30 mouse cellular contexts compared by ENCODE assay signal in the genomic region with DNA sequence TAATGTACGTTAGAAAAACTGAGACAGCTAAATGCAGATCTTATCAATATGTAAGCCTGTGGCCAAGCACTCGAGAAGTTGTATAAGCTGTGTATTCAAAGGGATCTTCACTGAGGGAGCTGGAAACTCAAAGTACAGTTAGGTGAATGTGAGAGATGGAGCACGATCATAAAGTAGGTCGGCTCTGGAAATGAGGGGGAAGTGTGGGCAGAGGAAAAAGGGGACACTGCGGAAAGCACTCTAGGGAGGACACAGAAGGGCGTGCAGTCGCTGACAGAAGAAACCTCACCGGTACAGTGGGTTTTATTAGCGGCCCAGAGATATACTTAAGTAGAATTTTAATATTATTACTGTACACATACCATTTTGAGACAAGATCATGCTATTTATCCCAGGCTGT. TPM values are rescaled to one million over a fixed set of nuclear protein-coding genes. Genes with fewer than 3 reads are reported as not detected.
DNase-seq lines count a peak whose midpoint lies in the region; ATAC-seq and TF ChIP-seq lines count a peak whose summit lies in the region.
"Had no signal": no experiment of that assay in that cellular context is flagged by ENCODE, and none has a peak within 500 bp of the region (broad histone marks: within the 10 kb centered on the region; RNA-seq: fewer than 3 reads in every experiment).

No protein-coding gene starts in this region.

- intact Hi-C loops in heart, adult 2 months (cut with DNase I) = no loop called here

- TF ChIP-seq EP300 in heart, adult 2 months (IDR thresholded peaks at IDR 0.05; ENCODE audit: insufficient read depth, low read depth, low read length) = no peak

- H3K4me3 ChIP-seq in heart, adult 2 months = no peak overlapping the region
- H3K4me3 ChIP-seq: embryonic facial prominence, embryonic 10.5 days; embryonic facial prominence, embryonic 13.5 days; erythroblast, embryonic 14.5 days; forebrain, embryonic 12.5 days; forebrain, embryonic 15.5 days; gastrocnemius, adult 2 months; heart, embryonic 10.5 days; heart, embryonic 13.5 days; hindbrain, embryonic 12.5 days had no signal

- H3K79me2 ChIP-seq in heart, adult 2 months (replicated peaks; ENCODE audit: control insufficient read depth, insufficient read depth, low read length) = peaks cover 5% of the 10 kb centered on the region

- 72% methylated on average over 9 of the region's 9 CpGs for WGBS in heart, adult 2 months

- ATAC-seq in frontal cortex, adult (ENCODE audit: low TSS enrichment) = peak; percentile 93
- ATAC-seq: forebrain, embryonic 15.5 days; intestine, postnatal 0 days; Patski had no signal

- TF ChIP-seq POLR2A in heart, adult 2 months (IDR thresholded peaks at IDR 0.05; ENCODE audit: insufficient read depth, low read depth, low read length) = no peak

- H3K9ac ChIP-seq in heart, adult 2 months (ENCODE audit: low read depth, low read length) = no peak overlapping the region
- H3K9ac ChIP-seq: embryonic facial prominence, embryonic 13.5 days; forebrain, embryonic 12.5 days; forebrain, embryonic 15.5 days; heart, embryonic 13.5 days; hindbrain, embryonic 12.5 days had no signal

- no peak for TF ChIP-seq CTCF in heart, adult 2 months (IDR thresholded peaks at IDR 0.05)

- H3K4me1 ChIP-seq in heart, adult 2 months (ENCODE audit: control insufficient read depth, insufficient read depth, low read length) = no peaks in the 10 kb centered on the region
- H3K4me1 ChIP-seq: embryonic facial prominence, embryonic 10.5 days; embryonic facial prominence, embryonic 13.5 days; forebrain, embryonic 12.5 days; forebrain, embryonic 15.5 days; heart, embryonic 10.5 days; hindbrain, embryonic 12.5 days had no signal

- no peak for DNase-seq in frontal cortex, postnatal 10 days (ENCODE audit: low spot score in 2 of 2)
- DNase-seq in right cerebral cortex, adult 18-20 months = peak; percentile 37
- no peak for DNase-seq in right cerebral cortex, postnatal 4 days
- DNase-seq in brain, adult 2 months (ENCODE audit: low read depth, low spot score) = peak; percentile 60
- peak; percentile 29 for DNase-seq in telencephalon, adult 2 months (ENCODE audit: low read depth, low spot score)
- no peak for DNase-seq in adrenal gland, adult (ENCODE audit: inconsistent age in 2 of 2, low spot score in 1 of 2)
- DNase-seq in heart, adult 2 months = no peak
- DNase-seq: adrenal gland, adult 2 months; adrenal gland, postnatal 14 days; B cell, adult 2 months; cerebellum, adult 11-12 months; cerebellum, adult 9-10 months; cerebellum, postnatal 14 days; gastrocnemius, adult 2 months; gastrocnemius, postnatal 14 days; heart, adult 18-20 months; heart, postnatal 14 days; heart, postnatal 4 days; kidney, adult 2 months had no signal

- H3K27ac ChIP-seq in heart, adult 2 months = no peak overlapping the region
- H3K27ac ChIP-seq: embryonic facial prominence, embryonic 10.5 days; embryonic facial prominence, embryonic 13.5 days; forebrain, embryonic 12.5 days; forebrain, embryonic 15.5 days; gastrocnemius, adult 2 months; heart, embryonic 10.5 days; heart, embryonic 13.5 days; hindbrain, embryonic 12.5 days had no signal

- peaks cover under 1% of the 10 kb centered on the region for H3K36me3 ChIP-seq in heart, adult 2 months (ENCODE audit: control insufficient read depth, insufficient read depth, low read length)
- H3K36me3 ChIP-seq: forebrain, embryonic 12.5 days; forebrain, embryonic 15.5 days; heart, embryonic 10.5 days; hindbrain, embryonic 12.5 days had no signal

- H3K27me3 ChIP-seq in heart, adult 2 months (ENCODE audit: control insufficient read depth, insufficient read depth, low read length) = no peaks in the 10 kb centered on the region
- H3K27me3 ChIP-seq: embryonic facial prominence, embryonic 13.5 days; forebrain, embryonic 12.5 days; forebrain, embryonic 15.5 days; heart, embryonic 13.5 days; hindbrain, embryonic 12.5 days; Patski had no signal

RNA-seq across cellular contexts. Expression of a gene that starts 27.0 kb away (rescaled TPM):
- total RNA-seq in heart, adult 2 months (2021) = 10 to 100 TPM; 46.4 to 50.4 TPM
- polyA plus RNA-seq in heart, adult 2 months (2012; rRNA removed) = 32.2 and 54.3 TPM in 2 replicates

Comparison
In these comparisons a context has a peak if more than half of its experiments do, and no peak if none do; other contexts are left out.
1. DNase-seq: peak in right cerebral cortex, adult 18-20 months (single experiment), brain, adult 2 months (single experiment) and telencephalon, adult 2 months (single experiment); none in frontal cortex, postnatal 10 days (0 of 2), right cerebral cortex, postnatal 4 days (single experiment), adrenal gland, adult (0 of 2) and heart, adult 2 months (0 of 2).